Mouse (Mus musculus) urinary bladder, adult 2 months (tissue): Measurements from ENCODE around the gene Slc38a9. TPM values are rescaled to one million over a fixed set of nuclear protein-coding genes. Genes with fewer than 3 reads are reported as not detected.

Source experiments
- DNase-seq: peaks from one replicate; pipeline ENCODE4 v3.0.0; 2022; ENCODE audit warnings: low spot score
- polyA plus RNA-seq: library from polyadenylated mRNA; depleted of rRNA; stranded (reverse); fragments of >200 nt; gene quantifications from 2 replicates; pipeline ENCODE4 v1.2.3, GENCODE M21; 2012; rRNA removed

The Slc38a9 gene
- polyA plus RNA-seq, 1 experiment, result 14.6 TPM

GRCm38 (mm10) chr13:112770528-112771328 lies 110.2 kb downstream of the Slc38a9 start:
- DNase-seq, result no peak

GRCm38 (mm10) chr13:112771447-112772208 lies 111.1 kb downstream of the Slc38a9 start:
- no peak for DNase-seq

- DNase-seq, result no peak
Measured at GRCm38 (mm10) chr13:112772252-112772651, 111.7 kb downstream of the Slc38a9 start.

GRCm38 (mm10) chr13:112772861-112773260 lies 112.3 kb downstream of the Slc38a9 start:
- no peak for DNase-seq

GRCm38 (mm10) chr13:112773991-112774675 lies 113.6 kb downstream of the Slc38a9 start:
- DNase-seq, result no peak

GRCm38 (mm10) chr13:112775856-112776255 lies 115.3 kb downstream of the Slc38a9 start:
- DNase-seq, result no peak

GRCm38 (mm10) chr13:112778407-112778806 lies 117.9 kb downstream of the Slc38a9 start:
- no peak for DNase-seq

- no peak for DNase-seq
Measured at GRCm38 (mm10) chr13:112785305-112785704, 124.8 kb downstream of the Slc38a9 start.

GRCm38 (mm10) chr13:112786142-112786541 lies 125.6 kb downstream of the Slc38a9 start:
- DNase-seq, result no peak

- no peak for DNase-seq
Measured at GRCm38 (mm10) chr13:112786942-112787533, 126.5 kb downstream of the Slc38a9 start.

Other genes with a start within 250 kb of the Slc38a9 start
- gene Il6st, start 196.7 kb upstream of the Slc38a9 start, polyA plus RNA-seq, result 111 and 192 TPM in 2 replicates
- gene Il31ra, start 66.4 kb upstream of the Slc38a9 start, polyA plus RNA-seq, result 1.3 TPM in 2 replicates
- 0.12 and 0.19 TPM in 2 replicates for gene Ddx4, start 8.3 kb upstream of the Slc38a9 start, polyA plus RNA-seq
- 139 and 141 TPM in 2 replicates for gene Plpp1, start 140.0 kb downstream of the Slc38a9 start, polyA plus RNA-seq